Mouse (Mus musculus) naive thymus-derived CD4-positive, alpha-beta T cell, adult 2 months (primary cell): ENCODE results near the gene Tmprss13.

Experiments
- DNase-seq: peaks from one replicate; pipeline ENCODE4 v3.0.0-alpha.2; 2011; ENCODE audit warnings: low read depth

The Tmprss13 gene

GRCm38 (mm10) chr9:45318855-45319254 lies at the start of gene Tmprss13:
Tmprss13 (plus strand) TSS chr9:45319100.
- no peak for DNase-seq

- no peak for DNase-seq
Measured at GRCm38 (mm10) chr9:45272213-45272612, 46.7 kb upstream of the Tmprss13 start.

GRCm38 (mm10) chr9:45274218-45274617 lies 44.7 kb upstream of the Tmprss13 start:
- no peak for DNase-seq

- no peak for DNase-seq
Measured at GRCm38 (mm10) chr9:45274635-45275034, 44.3 kb upstream of the Tmprss13 start.

- DNase-seq: no peak
Measured at GRCm38 (mm10) chr9:45280059-45280458, 38.8 kb upstream of the Tmprss13 start.

- DNase-seq: no peak
Measured at GRCm38 (mm10) chr9:45280891-45281290, 38.0 kb upstream of the Tmprss13 start.

GRCm38 (mm10) chr9:45282466-45282865 lies 36.4 kb upstream of the Tmprss13 start:
- no peak for DNase-seq

GRCm38 (mm10) chr9:45291481-45292168 lies 27.3 kb upstream of the Tmprss13 start:
- DNase-seq: peak; percentile 85

GRCm38 (mm10) chr9:45294210-45295011 lies 24.5 kb upstream of the Tmprss13 start:
- DNase-seq: peak; percentile 70

- peak; percentile 86 for DNase-seq
Measured at GRCm38 (mm10) chr9:45299231-45300006, 19.5 kb upstream of the Tmprss13 start.

- peak; percentile 96 for DNase-seq
Measured at GRCm38 (mm10) chr9:45300422-45301104, 18.3 kb upstream of the Tmprss13 start.

- DNase-seq: no peak
Measured at GRCm38 (mm10) chr9:45301771-45302170, 17.1 kb upstream of the Tmprss13 start.

GRCm38 (mm10) chr9:45306746-45307410 lies 12.0 kb upstream of the Tmprss13 start:
- DNase-seq: no peak

GRCm38 (mm10) chr9:45308521-45308920 lies 10.4 kb upstream of the Tmprss13 start:
- DNase-seq: no peak

GRCm38 (mm10) chr9:45311858-45312257 lies 7.0 kb upstream of the Tmprss13 start:
- DNase-seq: no peak

- DNase-seq: no peak
Measured at GRCm38 (mm10) chr9:45313913-45314312, 5.0 kb upstream of the Tmprss13 start.

GRCm38 (mm10) chr9:45317635-45318034 lies 1.3 kb upstream of the Tmprss13 start:
- DNase-seq: no peak

- no peak for DNase-seq
Measured at GRCm38 (mm10) chr9:45321465-45321864, 2.6 kb downstream of the Tmprss13 start.

GRCm38 (mm10) chr9:45321946-45322430 lies 3.1 kb downstream of the Tmprss13 start:
- DNase-seq: no peak

- no peak for DNase-seq
Measured at GRCm38 (mm10) chr9:45326390-45326789, 7.5 kb downstream of the Tmprss13 start.

GRCm38 (mm10) chr9:45328263-45328662 lies 9.4 kb downstream of the Tmprss13 start:
- DNase-seq: no peak
